In the genomic region with DNA sequence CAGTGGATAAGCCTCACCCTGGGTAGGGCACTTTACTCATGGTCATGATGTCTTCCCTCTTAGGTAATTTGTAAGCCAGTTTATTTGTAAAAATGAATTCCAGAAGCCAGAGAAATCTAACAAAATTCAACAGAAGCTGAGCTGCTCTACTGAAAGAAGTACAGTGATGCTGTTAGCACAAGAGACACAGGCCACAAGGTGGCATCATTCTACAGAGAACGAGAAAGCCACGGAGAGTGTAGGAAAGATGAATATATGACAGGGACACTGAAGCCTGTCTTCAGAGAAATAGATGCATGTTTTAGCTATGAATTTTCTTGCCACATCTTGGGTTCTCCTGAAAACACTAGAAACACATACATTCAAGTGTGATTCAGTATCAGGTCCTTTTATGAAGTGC, we compare ENCODE assay signal across 8 mouse cellular contexts. TPM values are rescaled to one million over a fixed set of nuclear protein-coding genes. Genes with fewer than 3 reads are reported as not detected.
DNase-seq lines count a peak whose midpoint lies in the region; ATAC-seq and TF ChIP-seq lines count a peak whose summit lies in the region.
"Had no signal": no experiment of that assay in that cellular context is flagged by ENCODE, and none has a peak within 500 bp of the region (broad histone marks: within the 10 kb centered on the region; RNA-seq: fewer than 3 reads in every experiment).

No protein-coding gene starts in this region.

- no peaks in the 10 kb centered on the region for H3K4me1 ChIP-seq in midbrain, postnatal 0 days (ENCODE audit: insufficient read depth, low read length)
- H3K4me1 ChIP-seq in midbrain, embryonic 16.5 days (ENCODE audit: control insufficient read depth, insufficient read depth, low read length): no peaks in the 10 kb centered on the region
- H3K4me1 ChIP-seq in lung, embryonic 14.5 days (ENCODE audit: insufficient read depth): no peaks in the 10 kb centered on the region

- no peak for ATAC-seq in midbrain, postnatal 0 days (ENCODE audit: low FRiP score)
- no peak for ATAC-seq in midbrain, embryonic 16.5 days
- ATAC-seq in lung, embryonic 14.5 days (ENCODE audit: insufficient read depth): no peak

- H3K4me2 ChIP-seq in midbrain, postnatal 0 days (ENCODE audit: low read depth, low read length, poor library complexity, severe bottlenecking): no peak overlapping the region
- no peak overlapping the region for H3K4me2 ChIP-seq in midbrain, embryonic 16.5 days (ENCODE audit: low read length)
- H3K4me2 ChIP-seq in lung, embryonic 14.5 days: no peak overlapping the region

- 0 out of 2 replicates have a peak, but pooled peaks cover 6% of the 10 kb centered on the region for H3K9me3 ChIP-seq in midbrain, postnatal 0 days (ENCODE audit: low read length)
- peaks cover 2% of the 10 kb centered on the region; the same call in 1 of the 2 replicates for H3K9me3 ChIP-seq in midbrain, embryonic 16.5 days (replicated peaks; ENCODE audit: control insufficient read depth, low read length, poor library complexity, severe bottlenecking)
- no peaks in the 10 kb centered on the region for H3K9me3 ChIP-seq in lung, embryonic 14.5 days (ENCODE audit: low read depth, low read length)

- TF ChIP-seq CTCF in midbrain, postnatal 0 days (IDR thresholded peaks at IDR 0.05): peak; percentile 64
- peak; percentile 59 for TF ChIP-seq CTCF in lung, embryonic 14.5 days (IDR thresholded peaks at IDR 0.05; ENCODE audit: low read depth)

- H3K4me3 ChIP-seq in midbrain, postnatal 0 days (ENCODE audit: low read depth, low read length): no peak overlapping the region
- no peak overlapping the region for H3K4me3 ChIP-seq in midbrain, embryonic 16.5 days (ENCODE audit: low read depth, low read length)
- H3K4me3 ChIP-seq in lung, embryonic 14.5 days (ENCODE audit: low read depth, low read length): no peak overlapping the region

- 41% methylated on average over 2 of the region's 2 CpGs for WGBS in midbrain, postnatal 0 days
- 44% methylated on average over 2 of the region's 2 CpGs for WGBS in midbrain, embryonic 16.5 days
- 36% methylated on average over 2 of the region's 2 CpGs for WGBS in lung, embryonic 14.5 days

- peak; percentile 75 for DNase-seq in midbrain, postnatal 0 days (ENCODE audit: low spot score)
- DNase-seq in adrenal gland, postnatal 36 days: peak; percentile 17 to 27
- peak; percentile 46 for DNase-seq in embryo, embryonic 10.5 days (ENCODE audit: low spot score)
- peak; percentile 41 to 73 for DNase-seq in kidney, postnatal 36 days
- peak; percentile 69 for DNase-seq in lung, embryonic 14.5 days
- DNase-seq in thymus, postnatal 4 days: peak; percentile 35

- no peaks in the 10 kb centered on the region for H3K36me3 ChIP-seq in midbrain, postnatal 0 days (ENCODE audit: insufficient read depth, low read length)
- H3K36me3 ChIP-seq in midbrain, embryonic 16.5 days (ENCODE audit: control insufficient read depth, insufficient read depth, low read length): no peaks in the 10 kb centered on the region
- H3K36me3 ChIP-seq in lung, embryonic 14.5 days (ENCODE audit: insufficient read depth): no peaks in the 10 kb centered on the region

- H3K9ac ChIP-seq in midbrain, postnatal 0 days (replicated peaks; ENCODE audit: low read length, poor library complexity, severe bottlenecking): no peak overlapping the region
- no peak overlapping the region for H3K9ac ChIP-seq in midbrain, embryonic 16.5 days (ENCODE audit: low read depth, low read length)
- no peak overlapping the region for H3K9ac ChIP-seq in lung, embryonic 14.5 days

- no peak overlapping the region for H3K27ac ChIP-seq in midbrain, postnatal 0 days (ENCODE audit: low read depth, low read length)
- no peak overlapping the region for H3K27ac ChIP-seq in midbrain, embryonic 16.5 days (ENCODE audit: low read length)
- H3K27ac ChIP-seq in lung, embryonic 14.5 days (ENCODE audit: low read depth): no peak overlapping the region

- H3K27me3 ChIP-seq in midbrain, postnatal 0 days (ENCODE audit: insufficient read depth, low read length): no peaks in the 10 kb centered on the region
- H3K27me3 ChIP-seq in midbrain, embryonic 16.5 days (ENCODE audit: control insufficient read depth, insufficient read depth, low read depth, low read length): no peaks in the 10 kb centered on the region
- H3K27me3 ChIP-seq in lung, embryonic 14.5 days (ENCODE audit: insufficient read depth, low read length): no peaks in the 10 kb centered on the region

RNA-seq across cellular contexts. Expression of gene Gm438, which starts 20.7 kb away (rescaled TPM):
- total RNA-seq in midbrain, postnatal 0 days (2014; rRNA removed): not detected in 2 replicates
- not detected in 2 replicates for polyA plus RNA-seq in midbrain, postnatal 0 days (2015; fragmentation: Nextera tagmentation; extraction: Ambion mirVana)
- not detected in 2 replicates for polyA plus RNA-seq in midbrain, embryonic 16.5 days (2015; fragmentation: Nextera tagmentation; extraction: Ambion mirVana)
- not detected for total RNA-seq in adrenal gland, postnatal 36 days (2021)
- polyA plus RNA-seq in lung, embryonic 14.5 days (2014; fragmentation: Nextera tagmentation; extraction: Ambion mirVana): not detected in 2 replicates
- polyA plus RNA-seq: lung, embryonic 16.5 days had no signal

RNA-seq across cellular contexts. Expression of gene Gm13178, which starts 44.5 kb away (rescaled TPM):
- not detected in 2 replicates for total RNA-seq in midbrain, postnatal 0 days (2014; rRNA removed)
- polyA plus RNA-seq in midbrain, postnatal 0 days (2015; fragmentation: Nextera tagmentation; extraction: Ambion mirVana): not detected in 2 replicates
- polyA plus RNA-seq in midbrain, embryonic 16.5 days (2015; fragmentation: Nextera tagmentation; extraction: Ambion mirVana): not detected in 2 replicates
- not detected for total RNA-seq in adrenal gland, postnatal 36 days (2021)
- not detected in 2 replicates for polyA plus RNA-seq in lung, embryonic 14.5 days (2014; fragmentation: Nextera tagmentation; extraction: Ambion mirVana)
- polyA plus RNA-seq: lung, embryonic 16.5 days had no signal

Comparison
In these comparisons a context has a peak if more than half of its experiments do, and no peak if none do; other contexts are left out.
1. DNase-seq: peak in every context shown above with its lines; median percentile 75 in midbrain, postnatal 0 days; 69 in lung, embryonic 14.5 days; 57 in kidney, postnatal 36 days; 46 in embryo, embryonic 10.5 days; 35 in thymus, postnatal 4 days; 22 in adrenal gland, postnatal 36 days.